Mouse (Mus musculus): Measurements from ENCODE around the gene Psma4.
A peak's percentile ranks its signal among the peaks of the same experiment; 100 is the strongest.
"Not testable (repeated sequence)": the region's sequence is repeated elsewhere in the genome, so short reads cannot be mapped to it uniquely, and the experiment has no call there.

The Psma4 gene

DNA sequence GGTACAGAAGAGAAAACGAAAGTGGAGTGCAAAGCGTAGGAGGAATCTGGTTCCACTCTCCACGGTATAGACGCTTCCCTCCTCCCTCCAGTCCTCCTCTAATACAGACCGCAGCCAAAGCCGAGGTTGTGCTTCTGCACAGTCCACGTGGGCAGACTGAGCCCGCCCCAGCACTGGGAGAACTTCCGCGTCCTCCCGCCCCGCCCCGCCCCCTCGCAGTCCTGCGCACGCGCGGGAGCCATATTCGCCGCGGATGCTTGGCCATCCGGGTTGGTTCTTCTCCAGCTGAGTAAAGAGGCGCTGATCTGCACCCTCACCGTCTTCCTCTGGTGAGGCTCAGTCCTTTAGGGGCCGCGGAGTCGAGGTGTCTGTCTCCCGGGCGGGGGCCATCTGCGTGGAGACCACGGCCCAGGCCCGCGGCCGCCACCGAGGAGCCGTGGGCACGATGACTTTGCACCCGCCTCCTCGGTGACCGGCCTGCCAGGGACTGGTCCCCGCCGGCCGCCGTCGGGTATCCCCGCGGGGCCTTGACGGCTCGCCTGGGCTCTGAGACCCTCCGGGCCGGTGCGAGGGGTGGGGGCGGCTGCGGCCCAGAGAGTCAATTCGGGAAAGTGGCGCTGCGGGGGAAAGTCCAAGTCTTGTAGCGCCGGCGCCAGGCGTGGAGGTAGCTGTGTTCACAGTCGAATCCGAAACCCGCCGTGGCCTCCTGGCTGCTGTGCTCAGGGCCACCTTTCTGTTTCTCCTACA is at the start of gene Psma4, which contains the start of gene AY074887:
TSS of gene Psma4 (plus strand) at position 216 of the 747 bp plus-strand sequence.
TSS of gene AY074887 (minus strand) at position 424 of the 747 bp plus-strand sequence.
- DNase-seq (ENCODE audit: low spot score in 2 of 2): peak; percentile 71 to 84

DNA sequence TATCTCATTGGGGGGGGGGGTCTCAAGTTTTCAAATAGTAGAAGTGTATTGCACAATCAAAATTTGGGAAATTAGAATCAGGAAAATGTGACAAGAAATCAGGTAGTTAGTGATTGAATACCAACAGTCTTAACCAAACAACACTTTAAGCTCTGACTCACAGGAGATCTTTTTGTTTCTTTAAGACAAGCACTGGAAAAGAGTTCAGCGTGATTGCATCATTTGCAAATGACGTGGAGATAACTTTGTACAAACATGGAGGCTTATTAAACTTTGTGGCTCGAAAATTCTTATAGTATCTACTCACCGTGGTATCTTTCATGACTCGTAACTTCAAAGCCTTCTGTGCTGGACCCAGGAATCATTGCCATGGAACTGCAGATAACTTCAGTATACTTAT is 41.1 kb upstream of the Psma4 start:
- DNase-seq (ENCODE audit: low spot score in 2 of 2): no peak

DNA sequence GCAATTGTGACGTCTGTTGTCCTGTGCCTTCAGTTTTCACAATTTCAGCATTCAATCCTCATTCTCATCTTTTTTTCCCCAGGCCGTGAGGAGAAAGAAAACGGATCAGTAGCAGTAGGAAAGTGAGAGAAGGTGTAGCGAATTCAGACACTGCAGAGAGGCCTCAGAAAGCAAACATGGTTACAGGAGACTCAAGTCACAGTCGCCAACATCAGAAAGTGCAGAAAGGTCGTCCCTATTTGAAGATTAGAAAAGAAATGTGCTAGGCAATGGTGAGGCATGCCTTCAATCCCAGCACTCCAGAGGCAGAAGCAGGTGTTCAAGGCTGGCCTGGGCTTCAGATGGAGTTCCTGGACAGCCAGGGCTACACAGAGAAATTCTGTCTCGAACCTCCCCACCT is 35.0 kb upstream of the Psma4 start:
- no peak for DNase-seq (ENCODE audit: low spot score in 2 of 2)

DNA sequence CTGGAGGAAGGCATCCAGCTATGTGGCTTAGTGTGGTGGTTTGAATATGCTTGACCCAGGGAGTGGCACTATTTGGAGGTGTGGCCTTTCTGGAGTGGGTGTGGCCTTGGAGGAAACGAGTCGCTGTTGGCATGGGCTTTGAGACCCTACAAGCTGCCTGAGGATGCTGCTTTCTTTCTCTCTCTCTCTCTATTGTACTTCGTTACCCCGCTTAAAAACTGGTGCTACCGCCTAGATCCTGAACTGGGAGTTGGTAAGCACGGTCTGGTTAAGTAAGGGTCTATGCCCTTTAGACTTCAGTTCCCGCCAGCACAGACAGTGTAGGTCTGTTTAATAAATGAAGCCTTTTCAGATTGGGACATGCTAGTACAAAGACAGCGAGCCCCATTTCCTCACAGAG is 34.2 kb upstream of the Psma4 start:
- DNase-seq (ENCODE audit: low spot score in 2 of 2): no peak

DNA sequence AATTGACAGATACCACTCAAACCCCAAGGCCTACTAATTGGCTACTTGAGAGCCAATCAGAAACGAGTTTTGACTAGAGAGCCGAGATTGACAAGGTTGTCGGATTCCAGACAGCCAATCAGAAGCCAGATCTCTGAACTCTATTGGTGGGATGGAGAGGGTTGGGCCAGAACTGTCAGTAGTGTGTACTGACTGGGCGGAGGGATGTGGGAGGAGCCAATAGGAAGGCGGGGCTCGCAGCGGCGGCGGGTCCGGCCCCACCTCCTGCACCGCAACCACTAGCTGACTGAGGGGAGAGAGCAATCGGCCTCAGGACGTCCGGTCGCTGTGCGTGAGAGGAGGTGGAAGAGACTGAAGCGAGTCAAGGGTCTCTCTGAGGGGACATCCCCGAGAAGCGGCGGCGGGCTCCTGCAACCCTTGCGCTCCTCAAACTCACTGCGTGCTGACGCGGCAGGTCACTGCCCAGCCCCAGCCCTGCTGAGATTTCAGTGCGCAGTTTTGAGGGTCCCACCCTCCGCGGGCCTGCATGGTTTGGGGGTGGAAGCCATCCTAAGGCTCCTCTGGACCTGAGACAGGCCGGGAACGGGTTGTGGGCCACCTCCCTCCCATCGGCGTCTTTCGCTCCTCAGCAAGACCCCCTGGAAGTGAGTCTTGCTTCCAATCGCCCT is 33.4 kb upstream of the Psma4 start, which contains the start of gene Hykk:
TSS of gene Hykk (plus strand) at position 274 of the 668 bp plus-strand sequence.
- peak; percentile 90 to 93 for DNase-seq (ENCODE audit: low spot score in 2 of 2)

DNA sequence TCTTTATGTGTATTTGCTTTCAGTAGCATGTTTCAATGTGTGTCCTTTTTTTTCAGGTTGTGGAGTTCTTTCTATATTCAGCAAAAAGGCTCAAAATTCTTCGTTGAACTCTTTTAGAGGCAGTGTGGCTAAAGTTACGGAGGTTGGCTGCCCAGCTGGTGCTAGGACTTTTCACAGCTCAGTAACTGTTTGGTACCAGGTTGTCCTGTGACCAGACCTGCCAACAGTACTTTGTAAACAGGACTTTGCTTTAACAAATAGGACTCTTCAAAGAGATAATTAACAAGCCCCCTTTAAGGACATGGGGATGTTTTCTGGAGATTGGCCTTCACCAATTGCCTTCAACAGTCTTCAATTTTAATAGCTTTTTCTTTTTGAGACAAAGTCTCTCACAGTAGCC is 32.4 kb upstream of the Psma4 start:
- DNase-seq (ENCODE audit: low spot score in 2 of 2): no peak

DNA sequence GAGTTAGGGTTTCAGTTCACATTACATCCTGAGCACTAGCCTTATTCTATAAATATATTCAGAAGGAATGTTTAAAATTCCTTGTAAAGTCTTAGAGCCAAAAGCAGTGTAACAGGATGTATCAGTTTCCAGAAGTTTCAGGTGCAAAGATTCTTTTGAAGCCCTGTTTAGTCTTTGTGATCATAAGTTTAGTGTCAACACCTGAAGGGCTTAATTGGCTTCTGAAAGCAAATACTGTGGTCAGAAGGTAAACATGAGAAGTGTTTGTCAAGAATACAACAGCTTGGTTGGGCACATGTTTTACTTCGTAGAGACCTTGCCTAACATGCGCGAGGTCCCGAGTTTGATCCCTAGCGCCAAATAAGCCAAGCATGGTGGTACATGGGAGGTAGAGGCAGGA is 31.8 kb upstream of the Psma4 start:
- DNase-seq (ENCODE audit: low spot score in 2 of 2): no peak

DNA sequence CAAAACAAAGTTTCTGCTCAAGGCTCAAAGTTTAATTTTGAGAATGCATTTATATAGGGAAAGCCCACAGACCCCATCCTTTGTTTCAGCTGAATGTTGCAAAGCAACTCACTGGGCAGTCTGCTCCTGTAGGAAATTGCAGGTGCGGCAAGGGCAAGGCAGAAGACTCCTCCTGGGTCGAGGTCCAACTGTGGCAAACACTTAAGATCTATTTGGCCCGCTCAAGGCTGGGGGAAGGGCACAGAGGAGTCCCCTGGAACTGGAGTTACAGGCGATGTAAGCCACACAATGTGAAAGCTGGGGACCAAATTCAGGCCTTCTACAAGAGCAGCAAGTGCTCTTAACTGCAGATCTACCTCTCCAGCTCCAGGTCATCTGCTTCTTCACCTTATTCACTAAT is 30.6 kb upstream of the Psma4 start:
- no peak for DNase-seq (ENCODE audit: low spot score in 2 of 2)

DNA sequence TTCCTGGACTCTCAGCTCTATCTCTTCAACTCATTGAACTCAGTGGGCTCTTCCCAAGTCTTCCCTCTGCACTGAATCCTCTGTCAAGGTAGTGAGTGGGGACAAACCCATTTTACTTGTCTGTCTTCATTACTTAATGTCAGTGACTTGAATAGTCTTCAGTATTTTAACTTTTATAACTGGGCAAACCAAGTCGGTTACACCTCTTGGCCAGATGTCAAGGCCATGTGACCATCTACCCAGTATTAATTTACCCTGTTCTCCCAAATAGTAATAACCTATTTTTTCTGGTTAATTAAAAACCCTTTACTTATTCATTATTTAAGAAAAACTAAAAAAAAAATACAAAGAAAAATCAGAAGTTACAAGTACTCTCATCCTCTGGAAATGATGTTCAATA is 19.8 kb upstream of the Psma4 start:
- DNase-seq (ENCODE audit: low spot score in 2 of 2): no peak

DNA sequence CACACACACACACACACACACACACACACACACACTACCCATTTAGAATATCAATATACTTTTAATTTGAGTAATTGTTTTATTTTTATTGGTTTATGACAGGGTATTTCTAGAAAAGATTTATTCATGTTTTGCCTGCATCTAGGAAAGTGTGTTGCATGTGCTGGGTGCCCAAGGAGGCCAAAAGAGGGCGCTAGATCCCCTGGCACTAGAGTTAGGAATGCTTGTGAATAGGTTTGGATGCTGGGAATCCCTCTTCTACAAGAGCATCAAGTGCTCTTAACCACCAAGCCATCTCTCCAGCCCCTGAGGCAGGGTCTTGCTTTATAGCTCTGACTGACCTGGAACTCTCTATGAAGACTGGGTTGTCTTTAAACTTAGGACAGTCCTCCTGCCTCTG is 18.8 kb upstream of the Psma4 start:
- DNase-seq (ENCODE audit: low spot score in 2 of 2): no peak

DNA sequence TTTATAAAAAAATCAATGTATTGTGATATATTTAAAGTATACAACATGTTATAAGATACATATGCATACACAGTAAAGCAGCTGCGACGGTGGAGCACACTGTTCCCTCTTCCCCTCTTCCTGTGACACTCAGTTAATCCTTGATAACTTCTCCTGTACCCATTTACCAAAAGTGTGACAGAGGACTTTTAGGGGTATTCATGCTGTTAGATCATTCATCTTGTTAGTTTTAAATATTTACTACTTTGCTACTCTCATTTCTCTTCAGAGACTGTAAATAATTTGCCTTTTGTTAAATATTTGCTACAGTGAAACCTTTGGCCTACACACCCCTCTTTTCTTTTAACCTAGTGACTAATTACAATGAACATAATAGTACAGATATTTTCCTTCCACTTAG is 18.2 kb upstream of the Psma4 start:
- no peak for DNase-seq (ENCODE audit: low spot score in 2 of 2)

DNA sequence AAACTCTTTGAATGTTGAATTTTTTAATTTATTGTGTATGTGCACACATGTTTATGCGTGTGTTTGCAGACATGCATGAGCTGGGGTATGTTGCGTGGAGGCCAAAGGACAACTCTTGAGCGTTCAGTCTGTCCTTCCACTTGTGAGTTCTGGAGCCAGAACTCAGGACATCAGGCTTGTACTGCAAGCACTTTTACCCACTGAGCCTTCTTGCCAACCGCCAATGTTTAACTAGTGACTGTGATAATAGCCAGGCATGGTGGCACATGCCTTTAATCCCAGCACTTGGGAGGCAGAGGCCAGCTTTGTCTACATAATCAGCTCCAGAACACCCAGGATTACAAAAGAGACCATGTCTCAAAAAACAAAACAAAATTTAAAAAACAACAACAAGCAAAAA is 8.5 kb upstream of the Psma4 start:
- no peak for DNase-seq (ENCODE audit: low spot score in 2 of 2)

DNA sequence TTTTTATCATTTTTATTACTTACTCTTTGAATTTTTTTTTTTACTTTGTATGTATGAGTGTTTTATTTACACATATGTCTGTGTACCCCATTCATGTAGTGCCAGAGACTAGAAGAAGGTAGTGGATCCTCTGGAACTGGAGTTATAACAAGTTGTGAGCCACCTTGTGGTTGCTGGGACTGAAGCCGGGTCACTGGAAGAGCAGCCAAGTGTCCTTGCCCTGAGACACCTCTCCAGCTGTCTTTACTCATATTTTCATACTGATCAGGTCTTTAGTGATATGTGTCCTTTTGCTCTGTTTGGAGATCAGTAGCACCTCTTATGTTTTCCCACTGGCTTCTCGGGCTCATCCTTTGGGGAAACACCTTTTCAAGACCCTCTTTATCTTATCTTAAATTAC is 6.1 kb upstream of the Psma4 start:
- no peak for DNase-seq (ENCODE audit: low spot score in 2 of 2)

DNA sequence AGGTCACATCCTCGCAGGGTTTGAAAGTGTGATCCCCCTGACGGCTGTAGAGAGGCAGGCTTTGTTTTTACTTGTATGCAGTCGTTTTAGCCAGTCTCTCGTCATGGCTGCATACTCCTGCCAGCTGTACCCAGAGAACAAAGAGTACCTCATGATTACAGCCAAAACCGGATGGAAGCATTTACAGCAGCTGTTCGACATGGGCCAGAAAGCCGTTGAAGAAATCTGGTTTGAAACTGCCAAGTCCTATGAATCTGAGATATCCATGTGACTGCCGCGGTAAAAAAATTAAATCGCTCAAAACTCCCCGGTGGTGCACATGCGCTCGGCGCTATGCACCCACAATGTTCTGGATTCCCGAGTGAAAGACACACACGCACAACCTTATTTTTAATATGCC is 4.3 kb upstream of the Psma4 start:
- no peak for DNase-seq (ENCODE audit: low spot score in 2 of 2)

DNA sequence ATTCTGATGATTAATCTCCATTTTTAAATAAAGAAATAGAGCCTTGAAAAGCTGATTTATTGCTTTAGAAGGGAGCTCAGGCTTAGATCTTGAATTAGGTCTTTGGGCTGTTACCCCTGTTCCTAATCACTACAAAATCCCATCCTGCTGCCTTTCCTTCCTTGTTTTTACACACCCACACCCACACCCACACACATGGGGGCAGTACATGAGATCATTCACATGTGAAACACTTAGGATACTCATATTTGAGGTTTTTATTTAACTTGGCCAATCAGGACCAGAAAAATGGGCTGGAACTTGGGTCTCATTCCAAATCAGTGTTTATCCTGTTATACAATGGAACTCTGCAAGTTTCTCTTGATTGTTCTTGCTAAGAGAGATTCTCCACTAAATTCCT is 1.1 kb upstream of the Psma4 start:
- DNase-seq (ENCODE audit: low spot score in 2 of 2): no peak

DNA sequence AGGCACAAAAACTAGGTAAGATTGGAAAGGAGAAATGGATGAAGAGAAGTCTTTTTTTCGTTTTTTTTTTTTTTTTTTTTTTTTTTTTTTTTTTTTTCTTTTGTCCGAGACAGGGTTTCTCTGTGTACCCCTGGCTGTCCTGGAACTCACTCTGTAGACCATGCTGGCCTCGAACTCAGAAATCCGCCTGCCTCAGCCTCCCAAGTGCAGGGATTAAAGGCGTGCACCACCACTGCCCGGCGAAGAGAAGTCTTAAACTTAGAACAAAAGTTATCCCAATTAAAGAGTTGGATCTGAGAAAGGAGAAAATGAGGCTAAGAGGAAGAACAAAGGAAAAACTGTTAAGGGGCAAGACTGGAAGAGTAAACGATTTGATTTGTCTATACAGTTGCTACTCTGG is 428 bp upstream of the Psma4 start:
- not testable (repeated sequence) for DNase-seq (ENCODE audit: low spot score in 2 of 2)

DNA sequence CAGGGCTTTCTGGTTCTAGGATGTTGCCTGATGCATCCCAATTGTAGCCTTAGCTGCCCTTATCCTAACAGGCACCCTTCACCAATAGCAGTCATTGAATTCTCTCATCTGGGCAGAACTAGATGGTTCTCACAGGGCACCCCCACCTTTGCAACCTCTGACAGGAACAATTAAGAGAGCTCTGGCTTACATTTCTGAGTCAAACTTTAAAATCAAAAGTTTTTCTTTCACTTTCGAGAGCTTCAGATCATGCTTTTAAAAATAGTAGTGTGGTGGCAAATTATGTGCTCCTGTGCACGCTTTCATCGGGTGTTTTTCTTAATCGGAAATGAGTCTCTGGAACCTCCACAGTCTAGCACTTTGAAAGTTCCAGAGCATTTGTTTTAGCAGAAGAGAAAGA is 10.5 kb downstream of the Psma4 start:
- no peak for DNase-seq (ENCODE audit: low spot score in 2 of 2)

DNA sequence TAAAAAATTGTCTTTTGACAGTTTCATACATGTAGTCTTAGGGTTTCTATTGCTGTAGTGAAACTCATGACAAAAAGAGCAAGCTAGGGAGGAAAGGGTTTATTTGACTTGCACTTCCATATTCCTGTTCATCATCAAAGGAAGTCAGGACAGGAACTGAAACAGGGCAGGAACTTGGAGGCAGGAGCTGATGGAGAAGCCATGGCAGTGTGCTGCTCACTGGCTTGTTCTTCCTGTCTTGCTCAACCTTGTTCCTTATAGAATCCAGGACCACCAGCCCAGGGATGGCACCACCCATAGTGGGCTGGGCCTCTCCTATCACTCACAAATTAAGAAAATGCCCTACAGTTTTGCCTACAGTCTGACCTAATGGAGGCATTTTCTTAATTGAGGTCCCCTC is 13.1 kb downstream of the Psma4 start:
- no peak for DNase-seq (ENCODE audit: low spot score in 2 of 2)

DNA sequence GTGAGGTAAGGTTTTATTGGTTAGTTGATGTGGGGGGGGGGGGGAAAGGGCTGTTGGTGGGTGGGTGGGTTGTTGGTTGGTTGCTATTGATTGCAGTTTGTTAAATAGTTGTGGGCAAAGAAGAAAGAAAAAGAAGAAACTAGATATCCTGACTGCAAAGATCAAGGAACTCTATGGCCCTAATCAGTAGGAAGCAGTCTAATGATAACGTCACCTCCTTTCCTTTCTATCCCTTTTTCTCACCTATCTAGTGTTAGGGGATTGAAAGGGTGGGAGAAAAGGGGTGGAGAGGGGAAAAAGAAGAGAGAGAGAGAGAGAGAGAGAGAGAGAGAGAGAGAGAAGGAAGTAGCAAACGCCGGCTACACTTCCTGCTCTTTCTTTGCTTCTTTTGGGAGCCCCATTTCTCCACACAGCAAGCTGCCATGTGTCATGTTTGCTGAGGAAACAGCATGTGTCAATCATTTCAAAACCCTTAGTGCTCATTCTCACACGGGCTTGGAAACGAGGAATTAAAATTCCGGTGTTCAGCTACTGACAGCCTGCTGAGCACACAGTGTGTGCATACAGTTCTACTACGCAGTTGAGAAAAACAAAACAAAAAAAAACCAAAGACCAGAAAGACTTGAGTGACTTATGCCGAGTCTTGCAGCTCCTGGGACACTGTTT is 19.5 kb downstream of the Psma4 start:
- DNase-seq (ENCODE audit: low spot score in 2 of 2): no peak

DNA sequence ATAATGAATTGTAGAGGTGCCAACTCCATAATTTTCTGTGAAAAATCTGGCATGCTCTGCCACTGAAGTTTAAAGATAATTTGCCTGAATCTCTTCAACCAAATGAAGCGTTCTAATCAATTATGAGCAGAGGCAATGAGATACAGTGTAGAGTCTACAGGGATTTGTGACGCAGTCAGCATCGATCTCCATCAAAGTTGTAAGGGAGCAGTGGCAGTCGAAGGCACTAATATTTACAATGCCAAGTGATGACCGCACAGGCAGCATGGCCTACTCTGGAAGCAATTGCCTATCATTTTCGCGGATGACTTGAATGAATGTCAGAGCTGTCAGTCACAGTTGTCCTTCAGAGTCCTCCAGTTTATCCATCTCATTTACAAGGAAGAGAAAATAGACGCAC is 30.1 kb downstream of the Psma4 start, which contains the start of gene Chrna5:
TSS of gene Chrna5 (plus strand) at position 207 of the 400 bp plus-strand sequence.
- DNase-seq (ENCODE audit: low spot score in 2 of 2): no peak

DNA sequence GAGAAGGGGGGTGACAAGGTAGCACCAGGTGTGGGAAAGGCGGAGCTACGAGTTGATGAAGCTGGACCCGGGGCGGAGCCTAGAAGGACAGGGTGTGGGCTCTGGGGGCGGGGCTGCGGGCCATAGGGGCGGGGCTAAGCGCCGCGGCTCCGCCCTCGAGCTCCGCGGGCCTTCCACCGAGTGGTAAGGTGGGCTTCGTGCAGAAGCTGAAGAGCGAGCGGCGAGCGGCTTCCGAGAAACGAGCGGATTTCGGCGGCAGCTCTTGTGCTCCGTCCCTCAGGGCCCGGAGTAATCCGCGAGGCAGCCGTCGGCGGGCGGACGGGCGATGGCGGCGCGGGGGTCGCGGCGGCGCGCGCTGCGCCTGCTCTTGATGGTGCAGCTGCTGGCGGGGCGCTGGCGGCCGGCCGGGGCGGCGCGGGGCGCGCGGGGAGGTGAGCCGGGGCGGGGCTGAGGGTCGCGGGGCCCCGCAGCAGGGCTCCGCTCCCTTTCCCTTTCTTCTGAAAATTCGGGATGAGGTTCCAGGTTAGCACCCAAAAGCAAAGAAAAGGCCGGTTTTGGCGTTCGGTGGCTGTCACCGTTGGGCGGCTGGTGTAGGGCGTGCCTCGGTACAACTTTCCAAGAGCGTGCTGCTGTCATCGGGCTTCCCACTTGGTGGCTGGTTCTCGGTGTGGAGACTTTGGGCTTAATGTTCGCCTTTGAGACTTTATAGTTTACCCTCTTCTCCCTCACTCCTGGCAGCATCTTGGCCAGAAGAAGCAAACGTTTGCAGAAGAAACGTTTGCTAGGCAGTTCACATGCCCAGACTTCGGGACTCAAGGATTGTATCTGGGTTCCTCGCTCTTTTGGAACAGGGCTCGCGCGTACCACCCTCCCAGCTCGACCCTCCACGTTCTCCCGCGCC is 31.0 kb downstream of the Psma4 start:
- DNase-seq (ENCODE audit: low spot score in 2 of 2): no peak

DNA sequence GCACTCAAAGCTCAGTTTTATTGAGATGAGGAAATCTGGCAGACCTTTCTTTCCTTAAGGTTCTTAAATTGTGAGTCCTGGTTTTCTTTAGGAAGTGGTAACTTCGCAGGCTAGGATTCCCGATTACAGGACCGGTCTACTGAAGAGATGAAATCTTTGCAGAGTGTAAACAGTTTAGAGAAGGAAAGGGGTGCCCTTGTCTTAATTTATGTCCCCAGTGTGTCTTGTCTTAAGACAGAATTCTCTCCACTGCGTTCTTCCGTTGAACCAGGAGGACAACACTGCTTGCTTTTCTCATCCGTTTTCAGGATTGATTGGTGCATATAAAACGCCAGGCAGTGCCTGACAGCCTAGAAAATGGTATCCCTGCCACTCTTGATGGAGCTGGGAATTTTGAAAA is 31.8 kb downstream of the Psma4 start:
- no peak for DNase-seq (ENCODE audit: low spot score in 2 of 2)

All from left cerebral cortex, adult 9 months (tissue).